Mouse (Mus musculus) hindbrain, embryonic 11.5 days (tissue): ENCODE results near the gene Trnp1. TPM values are rescaled to one million over a fixed set of nuclear protein-coding genes. Genes with fewer than 3 reads are reported as not detected.

Source experiments
- ATAC-seq: fragments of 200-750 bp; cut with Nextera tagmentation; 2 replicates; pipeline ENCODE4 v1.8.0; 2017; ENCODE audit warnings: mild to moderate bottlenecking, moderate TSS enrichment, moderate library complexity; ENCODE audit not compliant: low FRiP score
- DNase-seq: peaks from one replicate; pipeline ENCODE4 v3.0.0-alpha.2; 2015; ENCODE audit warnings: low spot score
- H3K27ac ChIP-seq: fragments of 300-500 bp; sonication (generic); 2 replicates; pipeline ENCODE4 v1.5.1; 2014; ENCODE audit warnings: mild to moderate bottlenecking, low read depth, low read length
- H3K27me3 ChIP-seq: fragments of 300-500 bp; sonication (generic); 2 replicates; pipeline ENCODE4 v1.6.1; 2014; ENCODE audit warnings: mild to moderate bottlenecking, low read length, moderate library complexity, mixed read lengths; ENCODE audit not compliant: control insufficient read depth, insufficient read depth
- H3K36me3 ChIP-seq: fragments of 300-500 bp; sonication (generic); 2 replicates; pipeline ENCODE4 v1.6.1; 2014; ENCODE audit warnings: mild to moderate bottlenecking, low read length, moderate library complexity, mixed read lengths; ENCODE audit not compliant: control insufficient read depth, insufficient read depth
- H3K4me1 ChIP-seq: fragments of 300-500 bp; sonication (generic); replicated peaks from 2 replicates; pipeline ENCODE4 v1.6.1; 2014; ENCODE audit warnings: low read length, mixed read lengths; ENCODE audit not compliant: control insufficient read depth, insufficient read depth
- H3K4me2 ChIP-seq: fragments of 300-500 bp; sonication (generic); replicated peaks from 2 replicates; pipeline ENCODE4 v1.6.1; 2014; ENCODE audit warnings: mild to moderate bottlenecking, low read depth, low read length
- H3K4me3 ChIP-seq: fragments of 300-500 bp; sonication (generic); 2 replicates; pipeline ENCODE4 v1.5.1; 2014; ENCODE audit warnings: low read depth, low read length
- H3K9ac ChIP-seq: fragments of 300-500 bp; sonication (generic); 2 replicates; pipeline ENCODE4 v1.6.1; 2014; ENCODE audit warnings: low read depth, low read length
- H3K9me3 ChIP-seq: fragments of 300-500 bp; sonication (generic); 2 replicates; pipeline ENCODE4 v1.6.1; 2016; ENCODE audit warnings: low read length; ENCODE audit not compliant: control insufficient read depth
- WGBS: fragments of 180-500 bp; shearing (Covaris S2); extraction: QIAGEN DNeasy Blood & Tissue Kit; methylation state at CpG from one replicate; pipeline ENCODE4 v1.1.7; 2014; 5-methylcytosine and 5-hydroxymethylcytosine counted together
- polyA plus RNA-seq: library from polyadenylated mRNA; unstranded; fragments of >200 nt; fragmentation: Nextera tagmentation; extraction: Ambion mirVana; gene quantifications from 2 replicates; pipeline ENCODE4 v1.2.1, GENCODE M21; 2014

The Trnp1 gene
- polyA plus RNA-seq, 1 experiment from 2014 or later: 1.7 TPM

DNA sequence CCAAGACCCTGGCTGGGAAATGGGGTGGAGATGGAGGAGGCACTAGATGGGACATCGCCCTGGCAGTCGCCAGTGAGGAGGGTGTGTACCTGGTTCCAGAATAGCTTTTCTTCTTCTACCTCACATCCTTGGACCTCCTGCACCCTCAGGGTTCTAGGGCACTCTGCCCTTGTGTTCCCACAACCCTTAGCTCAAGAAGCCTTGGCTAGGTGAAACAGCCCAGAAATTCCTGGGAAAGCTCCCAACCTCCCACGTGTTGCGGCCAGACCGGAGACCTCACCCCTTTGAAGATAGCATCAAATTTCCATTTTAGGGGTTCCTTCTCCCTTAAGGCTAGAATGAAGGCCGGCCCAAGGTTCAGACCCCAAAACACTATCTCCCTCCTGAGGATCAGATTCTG is 17.6 kb downstream of the Trnp1 start:
- Histone ChIP-seq H3K36me3 (no peaks in the 10 kb centered on the region), H3K4me1 (0 out of 2 replicates have a peak, but pooled peaks cover 4% of the 10 kb centered on the region), H3K27me3 (peaks cover 14% of the 10 kb centered on the region), H3K4me3 (no peak overlapping the region), H3K9ac (no peak overlapping the region), H3K4me2 (no peak overlapping the region), H3K27ac (no peak overlapping the region), H3K9me3 (no peaks in the 10 kb centered on the region)
- WGBS: 48% methylated on average over 6 of the region's 6 CpGs
- ATAC-seq (no peak), DNase-seq (no peak)

GRCm38 (mm10) chr4:133480185-133480537 is 18.2 kb downstream of the Trnp1 start:
- 3% methylated on average over 34 of the region's 34 CpGs for WGBS
- peaks cover 14% of the 10 kb centered on the region for H3K27me3 ChIP-seq

GRCm38 (mm10) chr4:133479458-133480184 is 18.7 kb downstream of the Trnp1 start, which contains the start of gene Tent5b:
TSS of gene Tent5b (plus strand) at chr4:133480132.
- 5% methylated on average over 27 of the region's 29 CpGs for WGBS
- peak within 1 kb of the TSS; percentile 52 for H3K4me2 ChIP-seq
- H3K4me3 ChIP-seq: peak within 1 kb of the TSS; percentile 38
- ATAC-seq: peak; percentile 97
- peak; percentile 98 for DNase-seq
- H3K9me3 ChIP-seq: no peaks in the 10 kb centered on the region
- 0 out of 2 replicates have a peak, but pooled peaks cover 4% of the 10 kb centered on the region for H3K4me1 ChIP-seq
- no peaks in the 10 kb centered on the region for H3K36me3 ChIP-seq
- H3K27ac ChIP-seq: no peak within 1 kb of the TSS
- H3K27me3 ChIP-seq: peaks cover 14% of the 10 kb centered on the region
- H3K9ac ChIP-seq: peak within 1 kb of the TSS; percentile 19; the same call in 1 of the 2 replicates

More at GRCm38 (mm10) chr4:133480185-133480537, 18.2 kb downstream of the Trnp1 start:
- Histone ChIP-seq H3K36me3 (no peaks in the 10 kb centered on the region), H3K4me3 (peak overlapping the region; percentile 38), H3K4me1 (0 out of 2 replicates have a peak, but pooled peaks cover 4% of the 10 kb centered on the region), H3K9ac (peak overlapping the region; percentile 19; the same call in 1 of the 2 replicates), H3K27ac (no peak overlapping the region), H3K9me3 (no peaks in the 10 kb centered on the region), H3K4me2 (peak overlapping the region; percentile 52)
- ATAC-seq: no peak; the same call in 1 of the 2 replicates
- no peak for DNase-seq

- Histone ChIP-seq H3K27me3 (peaks cover 6% of the 10 kb centered on the region), H3K4me1 (no peaks in the 10 kb centered on the region), H3K9me3 (no peaks in the 10 kb centered on the region), H3K9ac (no peak overlapping the region), H3K4me3 (no peak overlapping the region), H3K4me2 (no peak overlapping the region), H3K27ac (no peak overlapping the region), H3K36me3 (no peaks in the 10 kb centered on the region)
- WGBS: 72% methylated on average over 2 of the region's 2 CpGs
- no peak for ATAC-seq
- no peak for DNase-seq
Measured at GRCm38 (mm10) chr4:133473833-133474232, 24.5 kb downstream of the Trnp1 start.

GRCm38 (mm10) chr4:133471135-133471821 is 27.1 kb downstream of the Trnp1 start:
- Histone ChIP-seq H3K4me1 (no peaks in the 10 kb centered on the region), H3K4me3 (no peak overlapping the region), H3K9ac (no peak overlapping the region), H3K9me3 (no peaks in the 10 kb centered on the region), H3K27me3 (peaks cover 4% of the 10 kb centered on the region), H3K36me3 (no peaks in the 10 kb centered on the region), H3K4me2 (no peak overlapping the region), H3K27ac (no peak overlapping the region)
- WGBS: 80% methylated on average over 7 of the region's 7 CpGs
- ATAC-seq (no peak), DNase-seq (no peak)

DNA sequence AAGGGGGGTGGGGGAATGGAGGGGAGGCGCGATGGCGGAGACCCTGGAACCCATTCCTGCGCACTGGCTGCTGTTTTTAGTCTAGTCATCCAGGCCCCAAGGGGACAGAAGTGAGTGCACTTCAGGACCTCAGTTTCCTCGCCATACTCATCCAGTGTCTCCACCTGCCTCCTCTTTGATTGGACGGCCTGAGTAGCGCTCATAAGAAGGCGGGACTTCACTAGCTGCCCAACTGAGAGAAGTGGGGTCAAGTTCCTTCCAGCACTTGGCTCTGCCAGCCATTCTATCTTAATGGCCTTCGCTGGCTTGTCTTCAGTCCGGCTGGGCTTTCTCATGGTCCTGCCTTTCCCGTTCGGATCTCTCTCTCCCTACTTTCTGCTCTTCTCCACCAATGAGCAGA is 29.2 kb downstream of the Trnp1 start:
- no peaks in the 10 kb centered on the region for H3K36me3 ChIP-seq
- 0 out of 2 replicates have a peak overlapping the region, but pooled peaks have one; percentile 7 for H3K4me2 ChIP-seq
- no peaks in the 10 kb centered on the region for H3K4me1 ChIP-seq
- H3K27me3 ChIP-seq: peaks cover 4% of the 10 kb centered on the region
- 16% methylated on average over 12 of the region's 12 CpGs for WGBS
- ATAC-seq: no peak
- H3K27ac ChIP-seq: no peak overlapping the region
- no peaks in the 10 kb centered on the region for H3K9me3 ChIP-seq
- no peak overlapping the region for H3K4me3 ChIP-seq
- no peak overlapping the region for H3K9ac ChIP-seq
- DNase-seq: no peak

GRCm38 (mm10) chr4:133468080-133468479 is 30.3 kb downstream of the Trnp1 start:
- no peaks in the 10 kb centered on the region for H3K4me1 ChIP-seq
- DNase-seq: peak; percentile 77
- peak overlapping the region; percentile 43 for H3K4me3 ChIP-seq
- peak; percentile 47; the same call in 1 of the 2 replicates for ATAC-seq
- H3K36me3 ChIP-seq: no peaks in the 10 kb centered on the region
- H3K27me3 ChIP-seq: peaks cover 4% of the 10 kb centered on the region
- no peaks in the 10 kb centered on the region for H3K9me3 ChIP-seq
- H3K9ac ChIP-seq: peak overlapping the region; percentile 56
- H3K27ac ChIP-seq: no peak overlapping the region
- peak overlapping the region; percentile 94 for H3K4me2 ChIP-seq
- WGBS: 1% methylated on average over 25 of the region's 27 CpGs

DNA sequence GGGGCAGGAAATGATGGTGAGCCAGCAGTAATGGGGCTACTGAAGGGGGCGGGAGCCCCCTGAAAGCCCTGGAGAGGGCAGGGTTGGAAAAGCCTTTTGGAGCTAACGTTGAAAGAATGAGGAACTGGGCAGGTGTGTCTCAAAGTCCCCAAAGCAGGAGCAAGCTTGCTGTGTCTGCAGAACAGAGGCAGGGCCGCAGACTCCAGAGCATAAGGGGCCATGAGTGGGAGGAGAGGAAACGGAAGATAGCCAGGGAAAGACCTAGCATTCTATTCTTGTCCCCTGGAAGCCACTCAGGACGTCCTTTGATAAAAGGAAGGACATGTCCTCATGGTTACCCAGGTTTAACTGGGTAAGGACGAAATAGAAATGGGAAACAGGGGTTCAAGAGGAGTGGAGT is 35.2 kb downstream of the Trnp1 start:
- 70% methylated on average over 6 of the region's 6 CpGs for WGBS
- DNase-seq (no peak), ATAC-seq (no peak)
- no peaks in the 10 kb centered on the region; the same call in 1 of the 2 replicates for H3K4me1 ChIP-seq
- no peak overlapping the region for H3K27ac ChIP-seq
- H3K36me3 ChIP-seq: no peaks in the 10 kb centered on the region
- no peaks in the 10 kb centered on the region for H3K9me3 ChIP-seq
- H3K27me3 ChIP-seq: no peaks in the 10 kb centered on the region
- no peak overlapping the region for H3K4me2 ChIP-seq
- no peak overlapping the region for H3K4me3 ChIP-seq
- no peak overlapping the region for H3K9ac ChIP-seq
